Mouse (Mus musculus): ENCODE measurements at regions not wholly inside any gene's neighbourhood (a gene's known extent, or its start where the extent isn't known, plus 50 kb on each side); places are given as distances from the start of the nearest gene placed in this dataset.

DNA sequence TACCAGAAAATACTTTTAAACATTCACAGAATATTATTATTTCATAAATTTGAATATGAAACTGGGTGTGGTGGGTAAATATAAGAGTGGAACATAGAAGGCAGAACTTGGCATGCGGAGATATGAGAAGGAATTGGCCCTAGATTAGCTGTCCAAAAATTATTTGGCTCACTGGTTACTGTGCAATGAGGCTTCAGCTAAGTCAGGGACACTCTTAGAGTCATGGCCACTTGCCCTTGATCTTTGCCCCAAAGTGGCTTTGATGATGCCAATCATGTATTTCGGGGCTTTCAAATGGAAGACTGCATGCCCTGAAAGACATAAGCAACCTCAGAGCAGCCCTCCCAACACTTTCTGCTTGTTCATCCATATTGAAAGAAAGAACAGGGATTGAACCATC lies 76.9 kb downstream of the Pxdc1 start:
- H3K36me3 ChIP-seq, result no peaks in the 10 kb centered on the region
- ATAC-seq (ENCODE audit: low FRiP score), result 0 out of 2 replicates have a peak, but pooled peaks have one; percentile 56
- H3K4me2 ChIP-seq (replicated peaks), result no peak overlapping the region
- H3K27me3 ChIP-seq, result no peaks in the 10 kb centered on the region
- no peaks in the 10 kb centered on the region for H3K9me3 ChIP-seq (replicated peaks)
- no peak overlapping the region for H3K4me3 ChIP-seq
- WGBS, result 68% methylated on average over 2 of the region's 2 CpGs
- H3K9ac ChIP-seq, result no peak overlapping the region
- H3K27ac ChIP-seq, result peak overlapping the region; percentile 12; the same call in 1 of the 2 replicates
- peaks cover 10% of the 10 kb centered on the region for H3K4me1 ChIP-seq

DNA sequence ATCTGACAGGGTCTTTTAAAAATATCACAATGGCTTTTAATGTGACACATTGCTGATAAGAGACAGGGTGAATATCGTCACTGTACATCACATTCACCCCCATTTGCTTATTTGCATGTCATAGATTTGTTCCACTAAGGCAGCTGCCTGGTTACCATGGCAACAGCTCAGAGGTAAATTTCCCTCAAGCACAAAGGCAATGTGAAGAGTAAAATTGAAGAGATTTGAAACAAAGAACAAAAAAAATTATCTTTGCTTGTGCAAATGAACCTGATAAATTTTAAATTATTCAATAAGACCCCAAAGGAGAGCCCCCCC lies 77.3 kb downstream of the Pxdc1 start:
- Histone ChIP-seq H3K27me3 (no peaks in the 10 kb centered on the region), H3K9me3 (replicated peaks) (no peaks in the 10 kb centered on the region), H3K4me3 (no peak overlapping the region), H3K36me3 (no peaks in the 10 kb centered on the region), H3K4me1 (peaks cover 10% of the 10 kb centered on the region), H3K4me2 (replicated peaks) (no peak overlapping the region), H3K9ac (no peak overlapping the region), H3K27ac (peak overlapping the region; percentile 76)
- 18% methylated on average over 1 of the region's 1 CpGs for WGBS
- peak; percentile 89 for ATAC-seq (ENCODE audit: low FRiP score)

DNA sequence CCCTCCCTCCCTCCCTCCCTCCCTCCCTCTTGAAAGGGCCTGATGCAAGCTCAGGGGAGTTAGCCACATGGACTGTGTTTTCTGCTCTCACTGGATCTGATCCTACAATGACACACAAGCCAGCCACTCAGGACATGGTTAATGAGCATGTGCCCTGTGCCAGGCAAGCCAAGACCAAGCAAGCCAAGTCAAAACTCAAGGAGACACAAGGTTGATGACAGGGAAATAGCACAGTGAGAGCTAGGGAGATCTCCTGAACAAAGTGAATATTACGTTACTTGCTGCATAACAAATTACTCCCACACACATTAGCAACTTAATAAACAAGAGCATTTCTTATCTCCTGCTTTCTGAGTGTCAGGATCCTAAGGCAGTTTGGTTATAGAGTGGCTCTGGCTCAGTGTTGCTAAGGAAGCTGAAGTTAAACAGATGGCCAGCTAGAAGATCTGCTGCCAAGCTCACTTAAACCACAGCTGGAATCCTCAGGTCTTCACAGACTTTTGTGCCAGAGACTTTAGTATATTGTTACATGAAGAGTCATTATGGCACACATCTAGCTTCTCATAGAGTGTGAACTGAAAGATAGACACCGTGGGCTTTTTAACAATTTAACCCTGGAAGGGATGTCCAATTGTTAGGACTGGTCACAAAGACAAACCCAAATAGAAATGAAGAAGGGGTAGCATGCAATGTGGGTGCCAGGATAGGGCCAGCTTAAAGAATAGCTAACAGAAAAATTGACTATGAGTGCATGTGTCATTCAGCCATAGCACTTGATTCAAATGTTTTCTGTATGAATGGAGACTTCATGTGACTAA lies 77.9 kb downstream of the Pxdc1 start:
- no peaks in the 10 kb centered on the region for H3K9me3 ChIP-seq (replicated peaks)
- 43% methylated on average over 2 of the region's 2 CpGs for WGBS
- no peak overlapping the region for H3K4me2 ChIP-seq (replicated peaks)

DNA sequence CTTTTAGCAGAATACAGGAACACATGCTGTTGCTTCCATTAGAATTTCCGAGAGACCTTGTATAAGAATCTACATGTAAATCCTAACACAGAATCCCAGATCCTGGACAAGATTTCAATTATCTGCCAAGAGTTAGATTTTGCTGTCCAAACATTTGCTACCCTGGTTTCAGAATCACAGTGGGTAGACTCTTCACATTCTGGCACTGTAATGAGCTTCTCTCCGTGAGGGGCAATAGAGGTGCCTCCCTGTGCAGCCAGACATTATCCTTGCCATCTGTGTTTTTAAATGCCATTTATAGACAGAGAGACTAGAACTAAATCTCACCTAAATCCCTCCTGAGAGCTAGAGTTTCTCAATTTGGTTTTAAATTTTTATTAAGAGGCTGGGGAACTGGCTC lies 84.0 kb downstream of the Pxdc1 start:
- H3K9me3 ChIP-seq (replicated peaks), result no peaks in the 10 kb centered on the region
- WGBS, result 71% methylated on average over 2 of the region's 2 CpGs
- ATAC-seq (ENCODE audit: low FRiP score), result no peak
- H3K27ac ChIP-seq, result no peak overlapping the region
- no peaks in the 10 kb centered on the region for H3K27me3 ChIP-seq
- H3K36me3 ChIP-seq, result no peaks in the 10 kb centered on the region
- no peaks in the 10 kb centered on the region for H3K4me1 ChIP-seq
- H3K9ac ChIP-seq, result no peak overlapping the region
- no peak overlapping the region for H3K4me3 ChIP-seq
- no peak overlapping the region for H3K4me2 ChIP-seq (replicated peaks)

More for the DNA sequence above, 77.9 kb downstream of the Pxdc1 start:
- Histone ChIP-seq H3K27ac (peak overlapping the region; percentile 76), H3K36me3 (no peaks in the 10 kb centered on the region), H3K9ac (no peak overlapping the region), H3K4me3 (no peak overlapping the region), H3K4me1 (peaks cover 10% of the 10 kb centered on the region), H3K27me3 (no peaks in the 10 kb centered on the region)
- ATAC-seq (ENCODE audit: low FRiP score), result peak; percentile 68

DNA sequence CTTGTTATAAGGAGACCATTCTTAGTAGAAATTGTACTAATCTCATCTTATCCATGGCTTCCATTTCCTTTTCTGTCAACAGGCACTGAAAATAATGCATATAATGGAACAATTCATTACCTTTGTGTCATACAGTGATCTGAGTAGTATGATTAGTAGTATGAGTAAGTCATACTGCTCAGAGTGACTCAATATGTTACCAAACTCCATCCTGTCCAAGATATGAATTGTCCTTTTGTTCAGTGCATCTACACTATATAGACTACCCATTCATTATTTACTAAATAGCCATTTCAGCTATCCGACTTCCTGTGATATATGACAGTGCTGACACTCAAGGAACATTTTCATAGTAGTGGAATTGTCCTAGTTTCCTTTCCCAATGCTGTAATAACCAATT lies 86.6 kb downstream of the Pxdc1 start:
- Histone ChIP-seq H3K4me1 (no peaks in the 10 kb centered on the region), H3K27ac (no peak overlapping the region), H3K4me2 (replicated peaks) (no peak overlapping the region), H3K4me3 (no peak overlapping the region), H3K9me3 (replicated peaks) (peaks cover 2% of the 10 kb centered on the region; the same call in 1 of the 2 replicates), H3K36me3 (no peaks in the 10 kb centered on the region), H3K27me3 (no peaks in the 10 kb centered on the region), H3K9ac (no peak overlapping the region)
- no peak for ATAC-seq (ENCODE audit: low FRiP score)
- 85% methylated on average over 1 of the region's 1 CpGs for WGBS

DNA sequence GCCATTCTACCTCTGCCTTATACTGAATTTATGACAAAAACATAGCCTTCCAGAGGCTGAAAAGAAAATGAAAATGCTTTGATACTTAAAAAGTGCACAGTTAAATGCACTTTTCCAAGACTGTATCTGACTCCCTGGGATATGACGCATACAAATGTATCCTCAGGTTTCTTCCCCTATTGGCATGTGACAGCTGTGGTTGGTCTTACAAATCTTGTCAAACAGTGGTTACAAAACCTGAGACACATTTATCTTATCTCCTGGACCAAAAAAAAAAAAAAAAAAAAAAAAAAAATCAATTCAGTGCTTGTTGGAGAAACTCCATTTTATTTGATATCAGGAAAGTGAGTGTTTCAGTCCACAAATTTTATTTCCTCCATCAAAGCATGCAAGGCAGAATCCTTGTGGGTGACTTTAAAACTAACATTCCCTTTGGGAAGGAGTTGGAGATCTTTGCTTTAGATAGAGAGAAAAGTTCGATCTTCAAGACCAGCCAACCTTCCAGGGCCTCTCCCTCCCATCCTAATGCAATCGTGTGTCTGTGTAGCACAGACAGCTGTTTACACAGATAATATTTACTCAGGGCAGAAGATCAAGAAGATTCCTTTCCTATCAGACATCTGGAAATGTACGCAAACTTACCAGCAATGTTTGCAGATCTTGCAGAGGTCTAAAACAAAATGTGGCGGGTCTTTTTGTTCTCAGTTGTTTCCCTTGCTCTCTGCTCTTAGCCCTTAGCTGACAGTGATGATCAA lies 103.0 kb downstream of the Pxdc1 start:
- 66% methylated on average over 5 of the region's 5 CpGs for WGBS
- H3K4me1 ChIP-seq, result no peaks in the 10 kb centered on the region
- no peak overlapping the region for H3K4me3 ChIP-seq
- H3K36me3 ChIP-seq, result no peaks in the 10 kb centered on the region
- no peaks in the 10 kb centered on the region for H3K9me3 ChIP-seq (replicated peaks)
- no peak overlapping the region for H3K4me2 ChIP-seq (replicated peaks)
- H3K27ac ChIP-seq, result no peak overlapping the region
- no peak overlapping the region for H3K9ac ChIP-seq
- ATAC-seq (ENCODE audit: low FRiP score), result no peak
- H3K27me3 ChIP-seq, result no peaks in the 10 kb centered on the region

DNA sequence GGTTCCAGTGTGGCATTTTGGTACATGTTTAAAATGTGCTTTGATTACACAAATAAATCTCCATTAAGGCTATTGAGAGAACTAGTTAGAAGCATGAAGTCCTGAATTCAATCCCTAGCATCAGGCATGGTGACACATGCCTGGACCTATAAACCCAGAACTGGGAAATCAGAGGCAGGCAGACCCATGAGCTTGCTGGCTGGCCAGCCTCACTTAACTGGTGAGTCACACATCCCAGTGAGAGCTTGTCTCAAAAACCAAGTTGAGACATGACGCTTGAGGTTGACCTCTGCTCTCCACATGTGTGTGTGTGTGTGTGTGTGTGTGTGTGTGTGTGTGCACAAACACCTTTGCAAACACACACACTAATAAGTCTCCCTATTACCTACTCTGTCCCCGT lies 112.6 kb downstream of the Pxdc1 start:
- no peak overlapping the region for H3K4me3 ChIP-seq
- ATAC-seq (ENCODE audit: low FRiP score), result no peak
- no peaks in the 10 kb centered on the region for H3K4me1 ChIP-seq
- H3K9ac ChIP-seq, result no peak overlapping the region
- H3K27ac ChIP-seq, result no peak overlapping the region
- no peaks in the 10 kb centered on the region for H3K27me3 ChIP-seq
- 85% methylated on average over 2 of the region's 2 CpGs for WGBS
- H3K36me3 ChIP-seq, result no peaks in the 10 kb centered on the region
- peaks cover 6% of the 10 kb centered on the region; the same call in 1 of the 2 replicates for H3K9me3 ChIP-seq (replicated peaks)
- no peak overlapping the region for H3K4me2 ChIP-seq (replicated peaks)

DNA sequence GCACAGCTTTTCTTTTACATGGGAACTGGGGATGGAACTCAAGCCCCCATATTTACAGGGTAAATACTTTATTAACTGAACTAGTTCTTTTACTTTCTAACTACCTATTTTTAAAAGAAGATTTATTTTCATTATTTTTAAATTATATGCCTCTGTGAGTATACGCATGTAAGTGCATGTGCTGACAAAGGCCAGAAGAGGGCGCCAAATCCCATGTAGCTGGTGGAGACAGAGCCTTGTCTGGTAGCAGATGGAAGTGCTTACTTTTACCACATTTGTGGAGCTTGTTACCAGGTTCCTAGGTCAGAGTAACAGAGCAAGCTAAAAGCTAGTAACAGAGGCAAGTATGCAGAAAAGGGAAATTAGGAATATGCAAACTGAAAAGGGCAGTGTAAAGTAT lies 119.4 kb downstream of the Pxdc1 start:
- Histone ChIP-seq H3K36me3 (no peaks in the 10 kb centered on the region), H3K27me3 (no peaks in the 10 kb centered on the region), H3K27ac (no peak overlapping the region), H3K4me3 (no peak overlapping the region), H3K9me3 (replicated peaks) (peaks cover 5% of the 10 kb centered on the region; the same call in 1 of the 2 replicates), H3K4me2 (replicated peaks) (no peak overlapping the region), H3K4me1 (no peaks in the 10 kb centered on the region), H3K9ac (no peak overlapping the region)
- no peak for ATAC-seq (ENCODE audit: low FRiP score)
- WGBS, result 77% methylated on average over 2 of the region's 2 CpGs

DNA sequence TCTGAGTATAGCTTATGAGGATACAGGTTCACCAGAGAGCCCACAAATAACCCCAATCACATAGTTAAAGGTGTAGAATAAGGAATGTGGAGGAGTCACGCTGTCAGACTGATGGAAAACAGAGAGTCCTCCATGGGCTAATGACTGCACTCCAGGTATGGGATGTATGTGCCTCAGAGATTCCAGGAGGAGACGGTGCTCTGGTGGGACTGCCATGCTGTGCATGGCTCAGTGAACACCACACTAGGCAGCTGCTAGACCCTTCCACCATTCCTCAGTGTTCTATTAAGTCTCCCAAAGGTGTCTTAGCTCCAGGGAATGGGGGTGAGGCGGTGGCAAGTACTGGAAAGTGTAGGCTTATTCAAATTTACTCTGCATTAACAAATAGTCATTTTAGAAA lies 142.0 kb downstream of the Pxdc1 start:
- Histone ChIP-seq H3K4me1 (no peaks in the 10 kb centered on the region), H3K4me2 (replicated peaks) (no peak overlapping the region), H3K27me3 (no peaks in the 10 kb centered on the region), H3K9ac (no peak overlapping the region), H3K36me3 (no peaks in the 10 kb centered on the region), H3K27ac (no peak overlapping the region), H3K4me3 (no peak overlapping the region), H3K9me3 (replicated peaks) (no peaks in the 10 kb centered on the region)
- ATAC-seq (ENCODE audit: low FRiP score), result no peak
- WGBS, result 77% methylated on average over 3 of the region's 3 CpGs

DNA sequence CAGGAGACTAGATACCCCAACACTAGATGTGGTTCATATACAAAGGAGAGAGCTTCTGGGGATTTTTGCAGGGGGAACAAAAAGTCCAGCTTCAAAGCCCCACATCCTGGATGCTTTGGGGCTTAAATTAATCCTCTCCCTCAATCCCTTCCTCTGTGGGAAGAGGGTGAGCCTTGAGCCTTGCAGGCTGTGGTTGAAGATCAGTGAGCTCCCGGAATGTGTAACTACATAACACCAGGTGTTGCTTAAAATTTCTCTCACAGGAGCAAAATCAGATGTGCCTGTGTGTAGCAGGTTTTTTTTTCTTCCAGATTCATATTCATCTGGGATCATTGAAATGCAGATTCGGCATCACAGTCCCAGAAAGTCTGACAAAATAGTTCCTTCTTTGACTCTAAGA lies 146.1 kb downstream of the Pxdc1 start:
- WGBS, result 80% methylated on average over 2 of the region's 2 CpGs
- H3K36me3 ChIP-seq, result no peaks in the 10 kb centered on the region
- no peak overlapping the region for H3K9ac ChIP-seq
- no peaks in the 10 kb centered on the region for H3K4me1 ChIP-seq
- no peak overlapping the region for H3K4me3 ChIP-seq
- H3K4me2 ChIP-seq (replicated peaks), result no peak overlapping the region
- H3K27ac ChIP-seq, result no peak overlapping the region
- H3K27me3 ChIP-seq, result no peaks in the 10 kb centered on the region
- H3K9me3 ChIP-seq (replicated peaks), result no peaks in the 10 kb centered on the region
- no peak for ATAC-seq (ENCODE audit: low FRiP score)

DNA sequence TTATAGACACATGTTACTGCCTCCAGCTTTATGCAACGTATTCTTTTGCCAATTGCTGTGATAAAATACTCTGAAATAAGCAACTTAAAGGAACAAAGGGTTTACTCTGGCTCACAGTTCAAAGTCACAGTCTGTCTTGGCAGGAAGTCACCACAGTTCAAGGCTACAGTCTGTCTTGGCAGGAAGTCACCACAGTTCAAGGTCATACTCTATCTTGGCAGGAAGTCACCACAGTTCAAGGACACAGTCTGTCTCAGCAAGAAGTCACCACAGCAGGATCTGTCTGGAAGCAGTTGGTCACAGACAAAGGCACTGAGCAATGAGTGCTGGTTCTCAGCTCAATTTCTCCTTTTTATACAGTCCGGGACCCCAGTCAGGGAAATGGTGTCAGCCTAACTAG lies 147.4 kb downstream of the Pxdc1 start:
- no peak overlapping the region for H3K4me3 ChIP-seq
- ATAC-seq (ENCODE audit: low FRiP score), result no peak
- no peaks in the 10 kb centered on the region for H3K36me3 ChIP-seq
- WGBS, result 88% methylated on average over 2 of the region's 2 CpGs
- H3K4me1 ChIP-seq, result no peaks in the 10 kb centered on the region
- no peak overlapping the region for H3K9ac ChIP-seq
- H3K4me2 ChIP-seq (replicated peaks), result no peak overlapping the region
- H3K27ac ChIP-seq, result no peak overlapping the region
- no peaks in the 10 kb centered on the region for H3K9me3 ChIP-seq (replicated peaks)
- no peaks in the 10 kb centered on the region for H3K27me3 ChIP-seq

DNA sequence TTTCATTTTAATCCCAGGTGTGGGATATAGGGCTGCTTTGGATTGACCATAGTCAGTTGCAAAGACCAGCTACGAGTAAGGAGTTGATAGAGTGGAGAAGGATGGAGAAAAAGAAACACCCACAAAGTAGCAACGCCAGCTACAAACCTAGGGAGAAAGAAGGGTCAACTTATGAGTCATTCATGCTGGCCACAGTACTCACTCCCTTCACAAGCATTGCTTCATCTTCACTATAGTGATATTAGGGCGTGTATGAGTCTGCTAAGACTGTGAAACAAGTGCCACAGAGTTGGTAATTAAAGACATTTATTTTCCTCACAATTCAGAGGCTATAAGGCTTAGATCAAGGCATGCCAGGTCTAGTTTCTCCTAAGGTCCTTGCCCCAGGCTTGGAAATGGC lies 148.4 kb downstream of the Pxdc1 start:
- no peak overlapping the region for H3K9ac ChIP-seq
- no peaks in the 10 kb centered on the region for H3K27me3 ChIP-seq
- WGBS, result 81% methylated on average over 3 of the region's 3 CpGs
- no peak overlapping the region for H3K4me2 ChIP-seq (replicated peaks)
- no peak for ATAC-seq (ENCODE audit: low FRiP score)
- H3K27ac ChIP-seq, result no peak overlapping the region
- H3K4me1 ChIP-seq, result no peaks in the 10 kb centered on the region
- H3K4me3 ChIP-seq, result no peak overlapping the region
- H3K9me3 ChIP-seq (replicated peaks), result no peaks in the 10 kb centered on the region
- H3K36me3 ChIP-seq, result no peaks in the 10 kb centered on the region

DNA sequence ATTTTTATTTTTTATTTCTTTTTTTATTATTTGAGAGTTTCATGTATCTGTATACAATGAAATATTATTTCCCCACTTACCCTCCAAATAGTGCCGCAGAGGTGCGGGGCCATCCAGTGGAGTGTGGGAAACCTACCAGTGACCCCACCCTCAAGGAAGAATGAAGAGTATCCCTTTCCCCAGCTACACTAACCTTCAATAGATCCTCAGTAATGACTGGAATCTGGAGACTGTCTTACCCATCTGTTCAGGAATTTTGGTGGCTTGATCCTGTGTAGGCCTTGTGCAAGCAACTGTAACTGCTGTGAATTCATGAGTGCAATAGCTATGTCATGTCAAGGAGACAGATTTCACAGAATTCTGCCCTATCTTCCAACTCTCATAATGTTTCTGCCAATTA lies 153.9 kb upstream of the Slc22a23 start:
- WGBS, result 95% methylated on average over 2 of the region's 2 CpGs

More for the DNA sequence above, 153.9 kb upstream of the Slc22a23 start:
- H3K4me2 ChIP-seq (replicated peaks), result no peak overlapping the region
- H3K27me3 ChIP-seq, result no peaks in the 10 kb centered on the region
- no peaks in the 10 kb centered on the region for H3K4me1 ChIP-seq
- no peaks in the 10 kb centered on the region for H3K9me3 ChIP-seq (replicated peaks)
- no peak for ATAC-seq (ENCODE audit: low FRiP score)
- no peak overlapping the region for H3K4me3 ChIP-seq
- H3K9ac ChIP-seq, result no peak overlapping the region
- no peaks in the 10 kb centered on the region for H3K36me3 ChIP-seq
- no peak overlapping the region for H3K27ac ChIP-seq
